Mouse (Mus musculus) monocyte, adult 5-6 weeks (primary cell): Measurements from ENCODE around the gene Upf3b. TPM values are rescaled to one million over a fixed set of nuclear protein-coding genes. Genes with fewer than 3 reads are reported as not detected.
A peak's percentile ranks its signal among the peaks of the same experiment; 100 is the strongest.
"Not testable (repeated sequence)": the region's sequence is repeated elsewhere in the genome, so short reads cannot be mapped to it uniquely, and the experiment has no call there.

Experiments used
- ATAC-seq: fragments of 153-309, 156-312 bp; replicated peaks from 2 replicates; pipeline ENCODE4 v1.8.0; 2017; ENCODE audit warnings: mild to moderate bottlenecking; ENCODE audit not compliant: low TSS enrichment, insufficient number of reproducible peaks, severe bottlenecking, poor library complexity, low FRiP score
- total RNA-seq: library from RNA; stranded (forward); fragments of 200-1000, 200-491, 200-594 nt; gene quantifications from 3 replicates; pipeline ENCODE4 v1.2.3, GENCODE M21; 2017

The Upf3b gene
- total RNA-seq, 1 experiment from 2014 or later, result 27.2 TPM

- no peak for ATAC-seq
These were observed 25.7 kb downstream of the Upf3b start for GRCm38 (mm10) chrX:37084318-37084926.

DNA sequence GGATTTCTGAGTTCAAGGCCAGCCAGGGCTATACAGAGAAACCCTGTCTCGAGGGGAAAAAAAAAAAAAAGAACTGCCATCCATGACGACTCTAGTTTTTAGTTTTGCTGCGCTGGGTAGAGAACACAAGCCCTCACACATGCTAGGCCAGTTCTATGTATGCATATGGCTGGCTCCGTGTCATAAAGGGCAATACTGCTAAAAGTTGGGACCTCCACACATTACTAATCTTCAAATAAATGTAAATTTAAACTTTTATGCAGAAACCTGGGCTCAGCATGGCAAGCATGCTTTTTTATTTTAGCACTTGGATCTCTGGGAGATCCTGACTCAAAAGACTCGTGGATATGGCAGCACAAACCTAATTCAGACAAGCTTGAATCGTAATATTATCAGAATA, 28.9 kb downstream of the Upf3b start:
- no peak for ATAC-seq

DNA sequence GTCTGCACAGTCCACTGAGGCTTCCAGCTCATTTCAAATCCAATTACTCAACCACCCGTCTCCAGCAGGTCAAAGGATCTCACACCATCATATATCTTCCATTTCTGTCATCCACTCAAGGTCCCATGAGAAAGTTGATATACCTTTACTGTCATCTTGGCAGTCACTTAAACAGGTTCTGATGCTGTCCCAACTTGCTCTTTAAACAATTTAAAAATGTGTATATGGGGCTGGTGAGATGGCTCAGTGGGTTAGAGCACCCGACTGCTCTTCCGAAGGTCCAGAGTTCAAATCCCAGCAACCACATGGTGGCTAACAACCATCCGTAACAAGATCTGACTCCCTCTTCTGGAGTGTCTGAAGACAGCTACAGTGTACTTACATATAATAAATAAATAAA, 29.8 kb downstream of the Upf3b start:
- ATAC-seq, result not testable (repeated sequence)

DNA sequence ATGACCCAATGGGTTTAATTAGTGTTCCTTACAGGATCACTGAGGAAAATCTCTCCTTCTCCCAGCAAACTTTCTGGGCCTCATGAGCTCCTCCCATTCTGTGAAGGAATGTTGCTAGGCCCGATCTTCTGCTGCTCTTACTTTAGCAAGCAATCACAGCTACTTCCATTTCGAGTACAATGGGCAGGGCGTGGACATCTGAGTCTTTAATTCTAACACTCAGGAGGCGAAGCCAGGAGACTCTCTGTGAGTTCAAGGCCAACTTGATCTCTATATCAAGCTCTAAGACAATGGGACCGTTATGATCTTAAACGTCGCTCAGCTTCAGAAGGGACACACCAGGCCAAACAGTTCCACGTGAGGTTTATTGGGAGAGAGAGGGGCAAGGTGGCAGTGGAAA, 33.5 kb downstream of the Upf3b start:
- ATAC-seq, result no peak

DNA sequence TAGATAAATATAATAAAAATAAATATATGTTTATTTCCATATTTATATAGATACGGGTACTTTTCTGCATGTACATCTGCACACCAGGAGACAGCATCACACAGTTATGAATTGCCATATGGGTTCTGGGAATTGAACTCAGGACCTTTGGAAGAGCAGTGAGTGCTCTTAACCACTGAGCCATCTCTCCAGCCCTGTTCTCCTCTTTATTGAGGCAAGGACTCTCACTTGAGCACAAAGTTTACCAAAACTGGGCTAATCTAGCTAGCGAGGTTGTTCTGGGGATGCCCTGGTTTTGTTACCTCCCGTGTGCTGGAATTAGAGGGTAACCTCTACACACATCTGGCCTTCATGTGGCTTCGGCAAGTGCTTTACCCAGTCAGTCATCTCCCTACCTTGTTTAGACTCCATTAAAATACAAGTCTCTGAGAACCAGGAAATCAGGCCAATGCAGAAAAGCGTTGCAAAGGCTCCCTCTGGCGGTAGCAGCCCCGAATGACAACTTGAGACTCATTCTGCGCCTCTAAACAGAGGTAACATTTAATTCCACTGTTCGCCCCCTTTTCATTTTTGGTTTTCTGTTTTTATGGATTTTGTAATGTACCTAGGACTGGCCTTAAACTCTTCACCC, 35.7 kb downstream of the Upf3b start:
- peak; percentile 76 for ATAC-seq

DNA sequence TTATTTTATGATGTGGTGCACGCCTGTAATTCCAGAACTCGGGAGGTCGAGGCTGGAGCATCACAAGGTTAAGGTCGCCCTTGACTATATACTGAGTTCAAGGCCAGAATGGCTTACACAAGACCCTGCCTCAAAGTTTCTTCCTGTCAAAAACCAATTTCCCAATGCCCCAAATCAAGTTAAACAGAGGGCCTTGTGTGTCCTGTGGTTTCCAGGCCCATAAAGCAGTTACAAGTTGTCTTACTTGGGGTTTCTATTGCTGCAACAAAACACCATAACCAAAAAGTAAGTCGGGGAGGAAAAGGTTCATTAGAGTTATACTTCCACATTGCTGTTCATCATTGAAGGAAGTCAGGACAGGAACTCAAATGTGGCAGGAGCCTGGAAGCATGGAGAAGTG, 41.4 kb downstream of the Upf3b start:
- no peak for ATAC-seq

DNA sequence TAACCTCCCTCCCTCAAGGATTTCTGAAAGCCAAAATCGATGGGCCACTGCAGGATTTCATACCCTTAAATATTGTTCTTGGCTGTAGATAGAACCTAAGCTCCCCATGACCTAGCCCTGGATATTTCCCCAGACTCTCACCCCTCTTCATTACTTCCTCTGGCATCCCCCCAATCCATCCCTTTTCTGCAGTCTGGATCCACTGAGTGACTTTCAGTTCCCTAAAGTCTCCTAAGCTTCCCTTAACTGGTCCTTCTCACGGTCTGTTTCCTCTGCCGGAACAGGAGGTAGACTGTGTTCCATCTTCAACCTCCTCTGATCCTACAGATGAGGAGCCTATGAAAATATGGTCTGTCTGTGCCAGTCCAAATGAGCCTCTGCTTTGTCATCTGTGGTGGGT, 42.8 kb downstream of the Upf3b start:
- ATAC-seq, result peak; percentile 80

DNA sequence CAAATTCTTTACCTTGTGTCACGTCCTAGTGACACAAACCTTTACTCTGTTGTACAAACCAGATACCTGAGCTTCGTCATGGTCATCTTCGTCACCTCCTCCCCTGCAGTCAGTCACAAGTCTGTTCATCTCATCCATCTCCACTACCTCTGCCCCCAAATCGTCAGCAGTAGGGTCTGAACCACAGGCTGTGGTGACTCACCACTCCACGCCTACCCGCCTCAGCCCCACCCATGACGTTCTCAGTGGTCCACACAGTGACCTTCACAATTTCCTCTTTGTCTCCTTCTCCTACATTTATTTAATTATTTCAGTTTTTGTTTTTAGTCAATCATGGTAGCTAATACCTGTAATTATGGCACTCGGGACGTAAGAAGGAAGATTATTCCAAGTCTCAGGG, 46.2 kb downstream of the Upf3b start:
- 0 out of 2 replicates have a peak, but pooled peaks have one; percentile 53 for ATAC-seq

GRCm38 (mm10) chrX:37048890-37049823, 61.0 kb downstream of the Upf3b start:
- no peak for ATAC-seq

DNA sequence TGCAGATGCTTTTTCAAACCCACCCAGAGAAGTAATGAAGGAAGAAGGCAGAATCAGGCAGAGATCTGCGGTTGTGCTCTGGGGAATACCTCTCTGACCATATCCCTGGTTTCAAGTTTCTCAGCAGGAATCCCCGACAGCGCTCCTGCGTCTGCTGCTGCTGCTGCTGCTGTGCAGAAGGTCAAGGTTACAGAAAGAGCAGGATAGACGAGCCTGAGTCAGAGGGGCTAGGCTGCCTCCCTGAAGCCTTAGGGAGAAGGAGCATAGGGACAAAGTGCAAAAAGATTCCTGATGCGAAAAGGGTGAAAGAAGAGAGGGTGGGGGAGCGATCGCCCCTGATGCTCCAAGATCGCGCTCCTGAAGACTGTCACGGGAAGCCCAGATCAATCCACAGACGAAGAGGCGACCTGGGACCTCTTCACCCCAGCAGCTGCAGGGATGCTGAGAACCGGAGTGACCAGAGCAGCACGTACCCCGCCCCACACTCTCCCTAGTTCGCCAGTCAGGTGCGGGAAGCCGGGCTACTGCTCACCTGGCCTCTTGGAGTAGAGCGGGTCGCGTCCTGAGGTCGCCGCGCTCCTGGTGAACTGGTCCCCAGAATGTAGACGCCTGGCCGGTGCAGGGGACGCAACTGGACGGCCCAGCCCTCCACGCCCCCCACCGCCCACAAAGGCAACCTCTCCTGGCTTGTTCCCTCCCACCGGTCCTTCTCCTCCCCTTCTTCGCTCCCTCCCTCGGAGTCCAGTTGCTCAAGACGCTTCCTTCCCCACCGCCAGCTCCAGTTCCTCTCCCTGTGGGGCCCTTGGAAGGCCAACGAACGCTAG, 61.8 kb downstream of the Upf3b start, which contains the start of gene Sowahd:
Gene Sowahd, plus strand, starts transcription at position 780 of the 824 bp plus-strand sequence.
- no peak for ATAC-seq

- no peak for ATAC-seq
These were observed 67.4 kb downstream of the Upf3b start for GRCm38 (mm10) chrX:37042726-37043125.

Other genes starting within 250 kb of the Upf3b start
- 21.9 to 37.5 TPM (median 22.4 TPM) in 3 replicates for gene Ube2a, start 236.4 kb downstream of the Upf3b start, total RNA-seq
- gene C330007P06Rik, start 236.2 kb downstream of the Upf3b start, total RNA-seq, result 62.8 to 68.6 TPM (median 66.6 TPM) in 3 replicates
- 2.1 to 7.4 TPM (median 5.8 TPM) in 3 replicates for gene Nkrf, start 207.4 kb downstream of the Upf3b start, total RNA-seq
- gene Sept6, start 118.5 kb downstream of the Upf3b start, total RNA-seq, result 75.3 to 123 TPM (median 87.1 TPM) in 3 replicates
- not detected in 3 replicates for gene Sowahd, start 61.5 kb downstream of the Upf3b start, total RNA-seq
- 1,433 to 1,582 TPM (median 1,501 TPM) in 3 replicates for gene Rpl39, start 24.9 kb downstream of the Upf3b start, total RNA-seq
- gene Nkap, start 16.5 kb upstream of the Upf3b start, total RNA-seq, result 31.6 to 37.5 TPM (median 35.5 TPM) in 3 replicates
- not detected in 3 replicates for gene Akap14, start 58.5 kb upstream of the Upf3b start, total RNA-seq
- gene Ndufa1, start 80.8 kb upstream of the Upf3b start, total RNA-seq, result 127 to 140 TPM (median 128 TPM) in 3 replicates
- gene Rnf113a1, start 80.9 kb upstream of the Upf3b start, total RNA-seq, result 0.29 to 2.1 TPM (median 2.0 TPM) in 3 replicates
- not detected in 3 replicates for gene Gm9, start 100.7 kb upstream of the Upf3b start, total RNA-seq
- not detected in 3 replicates for gene Rhox1, start 111.9 kb upstream of the Upf3b start, total RNA-seq
- gene Rhox2a, start 134.7 kb upstream of the Upf3b start, total RNA-seq, result not detected in 3 replicates
- gene Rhox3a, start 139.6 kb upstream of the Upf3b start, total RNA-seq, result not detected in 3 replicates
- gene Rhox4a, start 155.0 kb upstream of the Upf3b start, total RNA-seq, result not detected in 3 replicates